Mouse (Mus musculus): Measurements from ENCODE around the gene Hunk. TPM values are rescaled to one million over a fixed set of nuclear protein-coding genes. Genes with fewer than 3 reads are reported as not detected.
A peak's percentile ranks its signal among the peaks of the same experiment; 100 is the strongest.

Hunk gene
- total RNA-seq (2021), result 1 to 10 TPM; 3.0 to 4.1 TPM

DNA sequence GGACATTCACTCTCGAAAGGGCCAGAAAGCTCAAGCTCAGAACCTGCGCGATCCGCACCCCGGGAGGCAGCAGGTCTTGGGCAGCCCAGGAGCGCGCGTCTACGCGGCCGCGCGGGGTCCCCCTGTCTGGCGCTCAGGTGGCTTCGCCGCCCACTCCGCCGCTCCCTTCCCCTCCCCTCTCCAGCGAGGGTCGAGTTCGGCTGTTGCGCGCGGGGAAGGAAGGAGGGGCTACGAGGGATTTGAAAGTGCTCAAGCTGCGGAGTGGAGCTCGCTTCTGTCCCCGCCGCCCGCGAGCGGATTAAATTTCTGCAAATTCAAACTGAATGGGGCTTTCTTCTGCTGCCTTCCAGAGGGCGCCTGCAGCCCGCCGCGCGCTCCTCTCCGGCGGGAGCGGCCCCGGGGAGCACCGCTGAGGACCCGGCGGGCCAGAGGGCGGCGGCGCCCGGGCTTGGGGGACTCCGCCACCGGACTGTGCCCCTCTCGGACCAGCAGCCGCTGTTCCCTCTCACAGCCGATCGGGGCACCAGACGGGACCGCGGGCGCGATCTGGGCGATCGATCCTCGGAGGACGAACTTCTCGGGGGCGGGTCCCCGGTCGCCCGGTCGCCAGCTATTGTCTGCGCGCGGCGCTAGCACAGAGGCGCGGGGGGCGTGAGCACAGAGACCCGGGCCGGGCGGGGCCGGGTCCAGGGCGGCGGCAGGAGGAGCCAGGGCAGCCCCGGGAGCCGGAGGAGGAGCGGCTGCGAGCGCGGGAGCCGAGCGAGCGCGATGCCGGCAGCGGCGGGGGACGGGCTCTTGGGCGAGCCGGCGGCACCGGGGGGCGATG, at the start of gene Hunk:
Gene Hunk, plus strand, starts transcription at position 326 of the 826 bp plus-strand sequence.
- peak; percentile 74 to 75 for DNase-seq
- intact Hi-C loops (cut with DNase I), result loop anchor here (5.0 kb wide), 3 partner anchors 76 to 241 kb away; no protein-coding TSS in a partner anchor

DNA sequence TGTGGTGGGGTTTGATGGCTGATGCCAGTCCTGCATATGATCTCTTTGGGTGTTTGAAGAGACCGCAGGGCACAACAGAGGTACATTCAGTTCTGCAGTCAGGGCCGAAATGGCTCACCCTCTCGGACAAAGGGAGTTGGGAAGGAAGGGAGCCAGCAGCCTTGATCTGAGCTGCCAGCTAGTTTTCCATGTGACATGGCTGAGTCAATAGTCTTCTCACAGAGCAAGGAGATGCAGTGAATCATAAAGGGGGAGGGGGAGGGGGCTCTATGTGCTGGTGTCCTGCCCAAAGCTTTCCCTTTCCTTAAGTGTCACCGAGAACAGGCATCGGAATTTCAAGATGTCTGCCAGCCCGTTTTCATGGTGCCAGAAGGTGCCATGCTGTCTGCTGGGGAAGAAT, 46.8 kb upstream of the Hunk start:
- intact Hi-C loops (cut with DNase I), result no loop called here
- peak in 1 of 2 experiments; percentile 6 for DNase-seq

DNA sequence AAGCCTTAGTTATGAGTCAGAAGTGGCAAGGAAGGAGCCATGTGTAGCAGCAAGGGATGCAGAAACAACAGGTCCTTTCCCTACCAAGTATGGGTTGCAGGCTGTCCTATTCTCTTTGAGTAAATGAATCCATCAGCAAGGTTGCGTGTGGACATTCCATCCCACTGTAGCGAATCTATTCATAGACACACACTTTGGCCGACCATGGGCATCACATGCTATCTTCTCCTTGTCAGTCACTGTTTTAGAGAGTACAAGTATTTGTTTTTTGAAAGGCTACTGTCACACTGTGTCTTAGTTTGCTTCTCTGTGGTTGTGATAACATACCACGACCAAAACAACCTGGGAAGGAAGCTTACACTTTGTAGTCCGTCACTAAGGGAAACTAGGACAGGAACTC, 44.7 kb upstream of the Hunk start:
- intact Hi-C loops (cut with DNase I), result no loop called here
- DNase-seq, result peak; percentile 38 to 44

DNA sequence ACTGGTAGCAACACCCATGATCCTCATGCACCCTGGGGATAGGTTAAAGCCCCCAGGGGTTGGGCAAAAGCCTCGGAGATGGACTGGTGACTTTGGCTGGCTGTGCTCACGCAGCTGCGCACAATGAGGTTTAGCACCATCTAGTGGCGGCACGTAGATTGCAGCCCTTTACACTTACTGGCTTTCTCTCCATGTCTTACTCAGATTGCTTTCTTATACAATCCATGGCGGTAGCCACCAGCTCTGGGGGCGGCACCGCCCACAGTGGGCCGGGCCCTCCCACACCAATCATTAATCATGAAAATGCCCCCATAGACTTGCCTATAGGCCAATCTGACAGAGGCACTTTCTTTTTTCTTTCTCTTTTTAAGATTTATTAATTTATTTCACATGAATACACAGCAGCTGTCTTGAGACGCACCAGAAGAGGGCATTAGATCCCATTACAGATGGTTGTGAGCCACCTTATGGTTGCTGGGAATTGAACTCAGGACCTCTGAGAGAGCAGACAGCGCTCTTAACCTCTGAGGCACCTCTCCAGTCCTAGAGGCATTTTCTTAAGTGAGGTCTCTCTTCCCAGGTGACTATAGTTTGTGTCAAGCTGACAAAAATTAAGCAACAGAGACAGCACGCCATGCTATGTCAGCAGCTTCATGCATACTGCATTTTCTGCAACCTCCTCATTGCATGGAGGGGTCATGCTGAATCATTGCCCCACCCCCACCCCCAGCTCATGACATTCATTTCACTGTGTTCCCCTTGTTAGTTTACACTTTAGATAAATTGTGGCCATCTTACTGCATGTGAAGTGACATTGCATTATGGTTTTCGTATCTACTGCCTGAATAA, 35.9 kb upstream of the Hunk start:
- DNase-seq, result peak; percentile 77 to 78
- intact Hi-C loops (cut with DNase I), result no loop called here

DNA sequence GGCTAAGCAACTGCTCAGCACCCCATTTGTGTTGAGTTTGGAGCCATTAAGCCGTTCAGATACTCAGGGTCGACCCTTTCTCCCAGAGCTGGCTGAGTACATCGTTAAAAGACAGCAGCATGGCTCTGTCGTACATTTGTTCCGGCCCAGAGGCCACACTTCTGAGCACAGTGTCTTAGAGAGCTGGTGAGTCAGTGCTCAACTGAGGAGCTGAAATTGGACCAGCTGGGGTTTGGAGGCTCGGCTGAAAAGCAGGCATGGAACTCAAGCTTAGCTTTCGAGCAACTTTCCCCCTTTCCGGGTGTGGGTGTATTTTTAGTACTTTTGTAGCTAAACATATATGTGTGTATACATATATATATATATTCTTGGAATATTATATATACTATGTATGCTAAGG, 34.1 kb upstream of the Hunk start:
- intact Hi-C loops (cut with DNase I), result no loop called here
- DNase-seq, result no peak

DNA sequence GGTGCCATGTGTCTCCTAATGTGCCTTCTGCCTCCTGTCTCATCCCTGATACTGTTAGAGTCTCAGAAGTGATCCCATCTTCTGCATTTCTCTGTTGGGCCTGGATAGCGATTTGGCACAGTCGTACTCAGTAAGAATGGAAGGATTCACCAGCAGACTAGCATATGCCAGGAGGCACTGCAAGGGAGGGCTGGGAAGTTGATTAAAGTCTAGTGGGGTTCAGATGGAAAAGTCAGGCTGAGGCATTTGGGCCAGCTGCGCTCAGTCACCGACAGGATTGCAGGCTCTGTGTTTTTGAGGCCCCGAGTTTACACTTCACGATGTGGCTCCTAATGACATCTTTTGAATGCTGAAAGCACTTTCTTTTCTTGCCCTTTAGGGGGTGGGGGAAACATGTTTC, 33.1 kb upstream of the Hunk start:
- no peak for DNase-seq
- intact Hi-C loops (cut with DNase I), result no loop called here

DNA sequence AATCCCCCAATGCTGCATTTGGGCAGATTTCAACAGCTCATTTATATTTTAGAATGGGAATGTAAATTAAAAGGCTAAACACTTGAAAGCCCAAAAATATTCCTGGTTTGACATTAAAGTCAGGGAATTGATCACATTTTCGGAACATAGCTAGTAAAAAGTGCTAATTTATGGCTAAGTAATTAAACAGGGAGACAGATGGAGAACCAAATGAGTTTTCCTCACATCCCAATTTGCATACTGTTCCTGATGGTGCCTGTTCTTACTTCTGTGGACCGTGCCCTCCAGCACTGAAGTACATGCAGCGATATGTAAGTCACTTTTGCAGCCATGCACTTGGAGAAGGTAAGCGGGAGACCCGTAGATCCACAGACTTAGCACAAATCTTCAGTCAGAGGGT, 32.7 kb upstream of the Hunk start:
- no peak for DNase-seq
- intact Hi-C loops (cut with DNase I), result no loop called here

DNA sequence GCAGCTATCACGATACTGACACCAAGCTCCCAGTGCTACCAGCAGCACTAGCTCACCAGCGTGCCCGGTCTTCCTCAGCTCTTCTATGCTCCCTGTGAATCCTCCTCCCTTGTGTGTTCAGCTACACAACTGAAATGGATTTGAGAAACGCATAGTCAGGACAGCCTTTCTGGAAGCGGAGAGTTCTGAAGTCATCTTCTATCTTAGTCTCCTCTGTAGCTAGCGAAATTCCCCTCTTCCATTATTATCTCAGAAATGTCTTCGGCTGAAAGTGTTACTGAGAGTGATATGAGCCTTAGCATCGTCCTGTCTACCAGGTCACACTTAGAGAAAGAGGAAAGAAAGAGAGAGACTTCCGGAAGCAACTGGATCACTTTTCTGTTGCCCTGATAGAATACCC, 26.5 kb upstream of the Hunk start:
- DNase-seq, result no peak
- intact Hi-C loops (cut with DNase I), result no loop called here

DNA sequence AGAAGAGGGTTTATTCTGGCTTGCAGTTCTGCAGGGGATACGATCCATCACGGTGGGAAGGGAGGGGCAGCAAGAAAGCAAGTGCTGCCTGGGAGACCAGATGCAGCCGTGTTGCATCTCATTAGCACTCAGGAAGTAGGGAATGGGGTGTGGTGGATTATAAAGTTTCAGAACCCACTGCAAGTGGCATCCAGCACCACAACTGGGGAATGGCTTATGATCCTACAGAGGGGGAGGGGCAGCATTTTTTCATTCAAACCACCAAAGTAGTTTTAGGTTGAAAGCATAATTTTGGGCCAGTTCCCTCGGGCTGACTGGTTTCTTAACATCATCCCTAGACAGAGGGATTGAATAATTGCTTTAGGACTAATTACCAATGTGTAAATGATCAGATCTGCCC, 26.1 kb upstream of the Hunk start:
- no peak for DNase-seq
- intact Hi-C loops (cut with DNase I), result no loop called here

DNA sequence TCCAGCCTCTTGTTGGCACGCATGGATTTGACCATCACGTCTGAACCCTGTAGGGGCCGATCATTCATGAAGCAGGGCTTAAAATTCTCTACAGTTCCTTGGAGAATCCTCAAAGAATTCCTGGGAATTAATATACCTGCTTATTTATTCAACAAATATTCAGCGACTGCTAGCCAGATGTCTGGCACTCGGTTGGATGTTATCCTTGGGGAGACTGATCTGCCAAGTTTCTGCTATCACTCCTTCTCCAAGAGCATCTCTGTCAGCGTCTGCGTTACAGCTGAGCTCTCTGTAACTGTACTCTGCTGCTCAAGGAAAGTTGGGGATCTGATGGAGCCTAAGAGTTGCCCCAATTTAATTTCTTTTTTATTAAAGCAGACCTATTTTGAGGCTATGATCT, 25.5 kb upstream of the Hunk start:
- intact Hi-C loops (cut with DNase I), result no loop called here
- DNase-seq, result no peak

DNA sequence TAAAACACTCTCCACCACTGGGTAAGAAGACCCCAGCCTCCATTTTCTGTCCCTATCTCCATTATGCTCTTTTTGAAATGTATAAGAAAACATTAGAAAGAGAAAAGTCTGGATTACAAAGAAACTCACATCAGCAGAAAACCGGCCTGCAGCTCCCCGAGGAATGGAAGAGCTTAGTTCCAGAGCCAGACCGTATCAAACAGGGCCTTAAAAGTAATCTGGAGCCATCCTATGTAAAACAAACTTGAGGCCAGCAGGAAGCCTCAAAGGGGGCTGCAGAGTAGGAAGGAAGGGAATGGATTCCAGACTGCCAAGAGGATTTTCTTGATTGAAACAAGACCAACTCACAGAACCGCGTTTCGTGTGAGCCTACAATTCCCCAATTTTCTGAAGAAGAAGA, 22.9 kb upstream of the Hunk start:
- DNase-seq, result no peak
- intact Hi-C loops (cut with DNase I), result no loop called here

DNA sequence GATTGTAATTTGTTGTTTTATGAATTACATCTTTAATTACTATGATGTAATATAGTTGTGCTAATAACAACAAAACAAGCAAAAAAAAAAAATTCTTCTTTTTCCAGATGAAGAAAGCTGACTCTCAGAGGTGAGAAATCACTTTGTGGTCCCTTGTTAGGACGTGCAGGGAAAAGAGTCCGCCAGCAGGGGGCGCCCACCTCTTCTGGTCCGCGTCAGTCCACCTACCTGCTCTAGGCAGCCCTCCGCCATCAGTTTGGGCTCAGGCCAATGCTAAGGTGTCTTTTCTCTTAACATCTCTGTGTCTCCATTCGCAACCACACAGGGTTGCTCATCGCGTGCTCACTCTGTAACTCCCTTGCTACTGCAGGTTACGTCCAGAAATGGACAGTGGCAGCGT, 5.9 kb upstream of the Hunk start:
- DNase-seq, result peak; percentile 74 to 88
- intact Hi-C loops (cut with DNase I), result loop anchor here (1.0 to 5.0 kb wide), 2 partner anchors 332 to 347 kb away; partner anchors contain the start of gene Mis18a

DNA sequence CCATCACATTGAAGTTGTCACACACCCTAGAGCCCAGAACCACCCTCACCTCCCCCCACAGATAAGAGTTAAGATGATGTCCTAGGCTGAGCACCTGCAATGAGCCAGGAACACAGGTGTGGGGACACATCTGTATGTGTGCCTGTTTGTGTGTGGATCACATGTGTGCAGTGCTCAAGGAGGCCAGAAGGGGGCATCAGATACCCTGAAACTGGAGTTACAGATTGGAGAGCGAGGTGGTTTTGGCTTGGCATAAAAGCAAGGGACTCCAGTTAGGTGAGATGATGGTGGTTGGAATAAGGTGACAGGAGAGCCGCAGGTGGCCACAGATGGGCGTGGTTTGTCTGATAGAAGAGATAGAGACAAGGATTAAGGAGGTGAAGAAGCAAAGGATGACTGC, 4.2 kb upstream of the Hunk start:
- intact Hi-C loops (cut with DNase I), result loop anchor here (5.0 kb wide), 1 partner anchor 346 kb away; the partner anchor contains the start of gene Mis18a
- no peak for DNase-seq

DNA sequence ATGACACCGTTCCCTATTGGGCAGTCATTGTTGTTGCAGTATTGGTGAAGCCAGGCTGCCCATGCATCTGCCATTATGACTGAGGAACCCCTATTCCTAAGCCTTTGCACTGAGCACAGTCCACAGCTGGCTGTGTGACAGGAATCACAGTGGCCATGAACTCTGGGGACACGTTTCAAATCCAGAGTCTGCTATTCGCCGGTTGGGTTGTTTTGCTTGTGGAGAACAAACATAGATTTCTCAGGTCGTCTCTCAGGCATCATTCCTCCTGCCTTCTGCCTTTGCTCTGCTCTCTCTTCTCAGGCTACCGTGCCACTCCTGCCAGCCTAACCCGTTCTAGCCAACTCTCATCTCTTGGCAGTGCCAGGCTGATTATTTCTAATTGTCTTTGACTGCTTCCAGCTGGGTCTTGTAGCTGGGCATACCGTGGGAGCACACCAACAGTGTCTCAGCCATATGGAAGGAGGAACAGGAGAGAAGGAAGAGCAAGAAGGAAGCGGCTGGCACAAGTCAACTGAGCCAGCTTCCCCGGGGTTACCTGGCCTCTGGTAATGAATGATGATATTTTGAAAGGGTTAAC, 3.0 kb upstream of the Hunk start:
- intact Hi-C loops (cut with DNase I), result loop anchor here (5.0 kb wide), 1 partner anchor 345 kb away; the partner anchor contains the start of gene Mis18a
- no peak for DNase-seq

DNA sequence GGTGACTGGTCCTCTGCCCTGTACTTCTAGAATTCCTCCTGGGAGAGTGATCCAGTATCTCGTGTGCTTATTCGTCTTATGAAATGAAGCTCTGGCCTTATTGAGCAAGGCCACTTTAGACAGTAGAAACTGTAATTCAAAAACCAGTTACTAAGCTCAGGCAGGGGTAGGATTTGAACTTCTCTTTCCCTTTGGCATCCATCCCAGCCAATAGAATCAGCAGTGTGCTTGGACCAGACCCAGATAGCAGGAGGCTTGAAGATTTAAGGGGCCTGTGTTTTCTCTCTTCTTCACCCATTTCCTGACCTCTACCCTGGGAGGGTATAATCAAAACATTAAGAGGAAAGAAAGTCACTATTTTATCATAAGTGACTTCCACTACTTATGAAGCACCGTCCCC, 1.8 kb upstream of the Hunk start:
- intact Hi-C loops (cut with DNase I), result loop anchor here (5.0 kb wide), 1 partner anchor 343 kb away; the partner anchor contains the start of gene Mis18a
- DNase-seq, result peak; percentile 20 to 35

DNA sequence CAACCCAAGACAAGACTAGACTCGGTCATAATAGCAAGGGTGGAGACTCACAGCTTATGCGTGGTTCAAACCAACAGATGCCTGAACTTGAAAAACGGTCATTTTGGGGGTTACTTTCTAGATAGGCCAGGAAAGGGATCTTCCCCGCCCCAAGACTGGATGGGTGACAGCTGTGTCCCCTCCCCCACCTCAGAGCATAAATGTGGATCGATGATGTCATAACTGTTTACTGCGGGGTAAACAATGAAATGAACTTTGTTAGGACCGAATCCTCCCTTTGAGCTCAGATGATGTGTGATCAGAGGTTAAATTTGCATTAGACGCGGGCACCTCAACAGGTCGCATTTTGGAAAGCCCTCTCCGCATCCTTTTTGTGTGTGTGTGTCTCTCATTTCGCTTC, 967 bp upstream of the Hunk start:
- DNase-seq, result peak in 1 of 2 experiments; percentile 29
- intact Hi-C loops (cut with DNase I), result loop anchor here (5.0 kb wide), 4 partner anchors 77 to 342 kb away; partner anchors contain the start of gene Mis18a

DNA sequence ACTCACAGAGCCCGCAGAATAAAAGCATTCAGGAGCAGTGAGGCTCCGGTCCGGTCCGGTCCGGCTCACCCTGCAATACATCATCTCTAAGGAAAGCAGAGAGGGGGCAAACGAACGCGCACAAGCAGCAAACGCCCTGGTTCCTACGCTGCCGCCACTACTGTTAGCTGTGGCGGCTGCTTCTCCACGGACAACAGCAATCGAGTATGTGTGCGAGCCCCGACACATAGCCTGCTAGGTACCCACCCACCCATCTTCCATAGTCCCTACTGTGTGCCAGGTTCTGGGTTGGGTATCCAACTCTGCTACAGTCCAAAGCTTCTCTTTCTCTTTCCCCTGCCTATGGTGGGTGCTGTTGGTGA, 506 bp upstream of the Hunk start:
- intact Hi-C loops (cut with DNase I), result loop anchor here (5.0 kb wide), 3 partner anchors 77 to 242 kb away; no protein-coding TSS in a partner anchor
- DNase-seq, result no peak

DNA sequence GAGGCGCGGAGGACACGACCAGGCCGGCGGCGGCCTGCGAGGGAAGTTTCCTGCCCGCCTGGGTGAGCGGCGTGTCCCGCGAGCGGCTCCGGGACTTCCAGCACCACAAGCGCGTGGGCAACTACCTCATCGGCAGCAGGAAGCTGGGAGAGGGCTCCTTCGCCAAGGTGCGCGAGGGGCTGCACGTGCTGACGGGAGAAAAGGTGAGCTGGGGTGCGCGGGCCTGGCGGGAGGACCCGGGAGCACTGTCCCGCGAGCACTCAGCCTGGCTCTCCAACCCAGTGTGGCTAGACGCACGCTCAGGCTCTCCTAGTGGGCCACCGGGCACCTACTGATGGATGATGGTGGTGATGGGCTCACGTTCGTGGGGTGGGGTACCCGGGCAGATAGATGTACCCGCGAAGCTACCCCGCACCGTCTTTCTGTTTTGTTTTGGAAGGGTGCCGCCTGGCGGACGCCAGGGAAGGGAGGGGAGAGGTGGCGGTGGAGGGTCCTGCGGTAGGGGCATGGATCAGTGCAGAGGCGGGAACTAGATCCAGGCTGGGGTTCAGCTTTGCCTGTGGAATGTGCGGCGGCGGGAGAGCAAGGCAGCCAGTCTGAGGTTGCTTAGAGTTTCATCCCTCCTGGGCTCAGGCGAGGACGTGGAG, 824 bp downstream of the Hunk start:
- intact Hi-C loops (cut with DNase I), result loop anchor here (5.0 kb wide), 3 partner anchors 76 to 241 kb away; no protein-coding TSS in a partner anchor
- peak; percentile 37 to 62 for DNase-seq

DNA sequence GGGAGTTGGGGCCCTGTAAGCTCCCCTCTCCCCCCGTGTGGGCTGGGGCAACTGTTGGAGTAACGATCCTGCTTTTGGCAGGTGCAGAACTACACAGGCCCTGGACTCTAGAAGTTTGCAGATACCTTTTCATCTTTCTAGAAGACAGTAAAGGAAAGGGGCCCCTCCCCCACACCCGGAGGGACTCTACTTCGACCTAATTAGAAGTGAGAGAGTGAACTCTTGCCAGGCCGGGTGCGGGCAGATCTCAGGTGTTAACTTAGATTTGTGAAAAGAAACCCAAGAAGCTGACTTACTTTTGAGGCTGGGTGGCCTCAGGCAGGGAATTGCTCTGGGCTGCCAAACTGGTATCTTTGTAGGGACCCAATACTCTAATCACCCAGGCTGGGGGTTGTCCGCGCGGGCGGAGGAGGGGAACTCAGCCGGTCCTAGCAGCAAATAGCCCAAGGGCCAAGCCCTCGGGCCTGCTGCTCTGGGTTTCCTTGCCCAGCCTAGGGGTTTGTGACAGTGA, 1.4 kb downstream of the Hunk start:
- peak in 1 of 2 experiments; percentile 28 for DNase-seq
- intact Hi-C loops (cut with DNase I), result loop anchor here (5.0 kb wide), 3 partner anchors 75 to 240 kb away; no protein-coding TSS in a partner anchor

DNA sequence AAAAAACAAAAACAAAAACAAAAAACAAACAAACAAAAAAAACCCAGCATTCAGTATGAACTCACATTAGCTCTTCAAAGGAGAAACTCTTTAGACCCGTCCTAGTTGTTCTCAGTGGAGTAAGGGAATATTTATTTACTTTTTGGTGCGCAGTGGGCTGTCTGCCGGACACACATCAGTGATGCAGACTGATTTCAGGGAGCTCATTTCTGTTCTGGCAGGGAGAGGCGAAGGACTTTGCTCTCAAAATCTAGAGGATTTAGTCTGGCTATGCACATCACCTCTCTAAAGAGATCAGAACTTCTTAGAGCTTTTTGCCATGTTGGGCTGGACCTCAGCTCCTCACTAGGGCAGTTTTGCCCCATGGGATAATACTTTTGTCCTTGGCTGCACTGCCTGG, 2.1 kb downstream of the Hunk start:
- DNase-seq, result no peak
- intact Hi-C loops (cut with DNase I), result loop anchor here (5.0 kb wide), 3 partner anchors 74 to 239 kb away; no protein-coding TSS in a partner anchor
